Mouse (Mus musculus) lung, embryonic 14.5 days (tissue): ENCODE results near the gene 1700049E17Rik2. TPM values are rescaled to one million over a fixed set of nuclear protein-coding genes. Genes with fewer than 3 reads are reported as not detected.

Experiments
- polyA plus RNA-seq: library from polyadenylated mRNA; unstranded; fragments of >200 nt; fragmentation: Nextera tagmentation; extraction: Ambion mirVana; gene quantifications from 2 replicates; pipeline ENCODE4 v1.2.1, GENCODE M21; 2014

1700049E17Rik2 gene
- polyA plus RNA-seq, 1 experiment from 2014 or later: not detected

Other genes with a start within 250 kb of the 1700049E17Rik2 start
- not detected in 2 replicates for gene Gm5798, start 224.6 kb upstream of the 1700049E17Rik2 start, polyA plus RNA-seq
- gene Gm7945, start 186.8 kb upstream of the 1700049E17Rik2 start, polyA plus RNA-seq: not detected in 2 replicates
- gene Gm6482, start 164.9 kb upstream of the 1700049E17Rik2 start, polyA plus RNA-seq: not detected in 2 replicates
- not detected in 2 replicates for gene Gm7954, start 119.7 kb upstream of the 1700049E17Rik2 start, polyA plus RNA-seq
- gene Gm3486, start 83.7 kb upstream of the 1700049E17Rik2 start, polyA plus RNA-seq: not detected in 2 replicates
- gene Gm7970, start 17.6 kb upstream of the 1700049E17Rik2 start, polyA plus RNA-seq: not detected in 2 replicates
- not detected in 2 replicates for gene Gm3072, start 51.4 kb downstream of the 1700049E17Rik2 start, polyA plus RNA-seq
- gene Gm3676, start 73.3 kb downstream of the 1700049E17Rik2 start, polyA plus RNA-seq: not detected in 2 replicates
- not detected in 2 replicates for gene Gm8068, start 128.7 kb downstream of the 1700049E17Rik2 start, polyA plus RNA-seq
- not detected in 2 replicates for gene Gm7929, start 177.4 kb downstream of the 1700049E17Rik2 start, polyA plus RNA-seq
- not detected in 2 replicates for gene Gm47189, start 199.2 kb downstream of the 1700049E17Rik2 start, polyA plus RNA-seq